ENCODE assay signal across 12 mouse cellular contexts in the genomic region with DNA sequence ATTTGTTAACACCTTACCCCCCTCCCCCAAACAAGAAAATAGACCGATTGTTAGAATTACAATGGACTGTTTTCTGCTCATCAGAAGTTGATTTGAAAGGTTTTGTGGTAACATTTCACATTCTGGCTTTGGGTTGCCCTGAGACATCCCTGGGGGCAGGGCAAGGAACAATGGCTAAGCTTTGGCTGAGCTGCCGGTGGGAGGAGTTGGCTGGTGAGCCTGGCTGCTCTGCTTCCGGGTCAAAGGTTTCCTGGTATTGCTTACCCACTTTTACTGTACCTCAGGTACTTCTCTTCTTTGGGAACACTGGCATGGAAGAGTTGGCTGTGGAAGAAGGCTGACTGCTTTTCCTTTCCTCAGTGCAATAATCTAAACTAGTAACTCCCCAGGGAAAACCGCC. TPM values are rescaled to one million over a fixed set of nuclear protein-coding genes. Genes with fewer than 3 reads are reported as not detected.
DNase-seq lines count a peak whose midpoint lies in the region; ATAC-seq and TF ChIP-seq lines count a peak whose summit lies in the region.
"Had no signal": no experiment of that assay in that cellular context is flagged by ENCODE, and none has a peak within 500 bp of the region (broad histone marks: within the 10 kb centered on the region; RNA-seq: fewer than 3 reads in every experiment).

No protein-coding gene starts in this region.

- H3K9me3 ChIP-seq in lung, postnatal 0 days (ENCODE audit: low read length) = no peaks in the 10 kb centered on the region
- H3K9me3 ChIP-seq: lung, embryonic 15.5 days had no signal

- DNase-seq in gastrocnemius, adult 18-20 months (ENCODE audit: low spot score) = peak; percentile 10
- DNase-seq in gastrocnemius, postnatal 14 days = no peak
- DNase-seq in lung, postnatal 10 days = peak; percentile 16
- no peak for DNase-seq in lung, postnatal 0 days (ENCODE audit: low spot score)
- peak; percentile 38 for DNase-seq in WW6 (ENCODE audit: low read depth, low spot score)
- peak; percentile 60 for DNase-seq in large intestine, adult 2 months (ENCODE audit: low read depth, low spot score)
- no peak for DNase-seq in spleen, postnatal 4 days (ENCODE audit: low spot score in 2 of 2)
- DNase-seq in urinary bladder, postnatal 4 days (ENCODE audit: low spot score in 2 of 2) = no peak
- DNase-seq: cerebellum, adult 11 months had no signal

- no peak overlapping the region for H3K9ac ChIP-seq in lung, postnatal 0 days (replicated peaks; ENCODE audit: low read depth)
- H3K9ac ChIP-seq: lung, embryonic 15.5 days had no signal

- H3K4me2 ChIP-seq in lung, postnatal 0 days (replicated peaks; ENCODE audit: low read depth, low read length) = no peak overlapping the region
- H3K4me2 ChIP-seq: liver, embryonic 11.5 days; lung, embryonic 15.5 days had no signal

- no peak for ATAC-seq in lung, postnatal 0 days

- intact Hi-C loops in gastrocnemius, postnatal 14 days (cut with DNase I; ENCODE audit: low total_unique reads) = no loop called here

- no peak for TF ChIP-seq EP300 in lung, postnatal 0 days (IDR thresholded peaks at IDR 0.05)

- H3K27me3 ChIP-seq in lung, postnatal 0 days (replicated peaks; ENCODE audit: insufficient read depth, low read length) = no peaks in the 10 kb centered on the region
- H3K27me3 ChIP-seq: lung, embryonic 15.5 days had no signal

- no peaks in the 10 kb centered on the region for H3K4me1 ChIP-seq in lung, postnatal 0 days (ENCODE audit: insufficient read depth, low read depth, low read length)
- H3K4me1 ChIP-seq: lung, embryonic 15.5 days had no signal

- H3K27ac ChIP-seq in lung, postnatal 0 days (ENCODE audit: low read length) = no peak overlapping the region
- H3K27ac ChIP-seq: lung, embryonic 15.5 days had no signal

- no peaks in the 10 kb centered on the region for H3K36me3 ChIP-seq in lung, postnatal 0 days (ENCODE audit: insufficient read depth, low read length)
- H3K36me3 ChIP-seq: lung, embryonic 15.5 days had no signal

- WGBS in lung, postnatal 0 days = 58% methylated on average over 4 of the region's 4 CpGs
- WGBS in large intestine, adult 2 months = 28% methylated on average over 4 of the region's 4 CpGs

- TF ChIP-seq CTCF in lung, postnatal 0 days (IDR thresholded peaks at IDR 0.05) = no peak

- H3K4me3 ChIP-seq in lung, postnatal 0 days (ENCODE audit: low read depth, low read length) = no peak overlapping the region
- H3K4me3 ChIP-seq: erythroblast, embryonic 14.5 days; lung, embryonic 15.5 days had no signal

RNA-seq across cellular contexts. Expression of a gene that starts 25.3 kb away (rescaled TPM):
- 1 to 10 TPM; 2.2 to 7.2 TPM for total RNA-seq in gastrocnemius, adult 18-20 months (2021)
- total RNA-seq in gastrocnemius, postnatal 14 days (2021) = 1 to 10 TPM; 3.1 to 3.9 TPM
- 2.4 and 4.2 TPM in 2 replicates for polyA plus RNA-seq in lung, postnatal 0 days (2015; fragmentation: Nextera tagmentation; extraction: Ambion mirVana)
- 3.8 and 6.5 TPM in 2 replicates for polyA plus RNA-seq in large intestine, adult 2 months (2012; rRNA removed)
- polyA plus RNA-seq: erythroblast, embryonic 14.5 days had no signal

Comparison
In these comparisons a context has a peak if more than half of its experiments do, and no peak if none do; other contexts are left out.
1. DNase-seq: peak in gastrocnemius, adult 18-20 months (single experiment), lung, postnatal 10 days (single experiment), WW6 (single experiment) and large intestine, adult 2 months (single experiment); none in gastrocnemius, postnatal 14 days (single experiment), lung, postnatal 0 days (single experiment), spleen, postnatal 4 days (0 of 2) and urinary bladder, postnatal 4 days (0 of 2).